Mouse (Mus musculus) kidney, embryonic 14.5 days (tissue): ENCODE data around the gene Ttc33. TPM values are rescaled to one million over a fixed set of nuclear protein-coding genes. Genes with fewer than 3 reads are reported as not detected.
A peak's percentile ranks its signal among the peaks of the same experiment; 100 is the strongest.

Experiments
- ATAC-seq: fragments of 200-750 bp; cut with Nextera tagmentation; 2 replicates; pipeline ENCODE4 v1.8.0; 2017; ENCODE audit warnings: moderate number of reproducible peaks, mild to moderate bottlenecking, moderate TSS enrichment, moderate library complexity; ENCODE audit not compliant: low FRiP score, low TSS enrichment
- H3K27ac ChIP-seq: fragments of 300-500 bp; sonication (generic); 2 replicates; pipeline ENCODE4 v1.5.1; 2014; ENCODE audit warnings: low read depth, mild to moderate bottlenecking, low read length, moderate library complexity, mixed read lengths
- H3K27me3 ChIP-seq: fragments of 300-500 bp; sonication (generic); 2 replicates; pipeline ENCODE4 v1.6.1; 2014; ENCODE audit warnings: mild to moderate bottlenecking, low read length; ENCODE audit not compliant: control insufficient read depth, insufficient read depth
- H3K36me3 ChIP-seq: fragments of 300-500 bp; sonication (generic); 2 replicates; pipeline ENCODE4 v1.6.1; 2014; ENCODE audit warnings: low read length, mixed read lengths; ENCODE audit not compliant: control insufficient read depth, insufficient read depth
- H3K4me1 ChIP-seq: fragments of 300-500 bp; sonication (generic); 2 replicates; pipeline ENCODE4 v1.6.1; 2014; ENCODE audit warnings: low read length, mixed read lengths; ENCODE audit not compliant: control insufficient read depth, insufficient read depth
- H3K4me2 ChIP-seq: fragments of 300-500 bp; sonication (generic); replicated peaks from 2 replicates; pipeline ENCODE4 v1.6.1; 2014; ENCODE audit warnings: low read depth, mild to moderate bottlenecking, low read length
- H3K4me3 ChIP-seq: fragments of 300-500 bp; sonication (generic); 2 replicates; pipeline ENCODE4 v1.5.1; 2014; ENCODE audit warnings: mild to moderate bottlenecking, low read length
- H3K9ac ChIP-seq: fragments of 300-500 bp; sonication (generic); 2 replicates; pipeline ENCODE4 v1.6.1; 2014; ENCODE audit warnings: low read depth, mild to moderate bottlenecking, low read length, moderate library complexity
- H3K9me3 ChIP-seq: fragments of 300-500 bp; sonication (generic); 2 replicates; pipeline ENCODE4 v1.6.1; 2016; ENCODE audit warnings: low read length; ENCODE audit not compliant: control insufficient read depth
- WGBS: fragments of 180-500 bp; shearing (Covaris S2); extraction: QIAGEN DNeasy Blood & Tissue Kit; methylation state at CpG from one replicate; pipeline ENCODE4 v1.1.7; 2014; 5-methylcytosine and 5-hydroxymethylcytosine counted together
- polyA plus RNA-seq: library from polyadenylated mRNA; unstranded; fragments of >200 nt; fragmentation: Nextera tagmentation; extraction: Ambion mirVana; gene quantifications from 2 replicates; pipeline ENCODE4 v1.2.1, GENCODE M21; 2014

Ttc33 gene
- polyA plus RNA-seq, 1 experiment from 2014 or later = 49.8 TPM

DNA sequence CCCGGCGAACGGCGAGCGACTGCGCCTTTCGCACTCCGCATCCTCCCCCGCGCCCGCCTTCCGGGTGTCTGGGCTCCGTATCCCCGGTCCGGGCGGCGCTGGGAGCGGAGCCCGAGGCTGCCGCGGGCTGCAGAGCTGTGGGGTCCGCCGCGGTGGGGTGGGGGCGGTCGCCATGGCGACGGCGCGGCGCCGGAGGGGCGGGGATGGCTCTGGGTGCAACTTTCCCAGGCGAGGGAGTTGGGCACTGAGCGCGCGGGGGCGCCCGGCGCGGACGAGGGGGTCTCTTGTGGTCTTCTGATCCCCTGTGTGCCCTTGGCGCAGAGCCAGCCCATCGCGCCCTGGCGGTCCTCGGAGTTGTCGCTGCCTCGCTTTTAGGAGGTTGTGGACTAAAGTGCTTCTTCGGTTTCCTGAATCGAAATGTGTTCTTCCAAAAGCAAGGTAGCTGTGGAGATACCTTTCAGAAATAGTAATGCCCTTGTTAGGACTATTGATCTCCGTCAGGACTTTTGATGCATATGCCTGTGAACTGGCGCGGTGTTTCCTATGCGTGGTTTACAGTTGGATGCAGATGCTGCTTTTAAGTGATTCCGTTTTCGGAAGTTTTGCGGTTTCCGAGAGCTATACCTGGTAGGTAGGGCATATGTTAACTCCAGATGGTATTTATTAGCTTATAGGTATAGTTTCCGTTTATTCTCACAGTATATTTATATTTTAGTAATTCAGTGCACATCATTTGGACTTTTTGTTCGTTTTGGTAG is 41.1 kb upstream of the Ttc33 start:
- Histone ChIP-seq H3K9me3 (no peaks in the 10 kb centered on the region), H3K27me3 (no peaks in the 10 kb centered on the region), H3K4me1 (peaks cover 22% of the 10 kb centered on the region), H3K4me2 (peak overlapping the region; percentile 75), H3K27ac (peak overlapping the region; percentile 87), H3K4me3 (peak overlapping the region; percentile 91), H3K36me3 (no peaks in the 10 kb centered on the region), H3K9ac (peak overlapping the region; percentile 88)
- 3% methylated on average over 51 of the region's 61 CpGs for WGBS
- ATAC-seq = peak; percentile 93

DNA sequence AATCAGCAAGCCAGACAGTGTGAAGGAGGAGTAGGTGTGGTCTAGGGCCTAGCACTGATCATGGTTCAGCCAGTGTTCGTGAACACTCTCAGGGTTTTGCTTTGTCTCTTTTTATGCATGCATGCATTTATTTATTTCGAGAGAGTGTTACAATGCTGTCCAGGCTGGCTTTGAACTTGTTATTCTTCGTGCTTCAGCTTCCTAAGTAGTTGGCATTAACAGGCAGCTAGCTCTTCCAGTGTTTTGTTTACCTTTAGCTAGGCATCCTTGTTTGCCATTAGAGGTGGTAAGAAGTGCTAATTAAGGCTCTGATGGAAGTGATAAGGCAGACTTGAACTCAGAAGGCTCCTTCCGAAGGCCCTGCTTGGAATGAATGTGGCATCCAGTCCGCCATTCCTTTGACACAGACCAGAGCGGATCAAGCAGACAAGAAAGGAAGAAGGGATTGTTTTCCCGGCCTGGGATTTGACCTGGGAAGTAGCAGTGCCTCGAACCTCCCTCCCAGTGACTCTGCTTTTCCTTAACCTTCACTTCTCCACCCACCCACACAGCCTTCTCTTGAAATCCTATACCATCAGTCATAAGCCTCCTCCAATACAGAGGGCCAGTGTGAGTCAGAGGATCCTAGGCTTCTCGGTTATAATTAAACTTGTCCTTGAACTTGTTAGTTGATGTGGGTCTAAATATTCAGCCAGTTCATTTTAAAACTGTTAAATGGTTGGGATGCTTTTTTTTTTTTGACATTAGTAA is 40.0 kb upstream of the Ttc33 start:
- peak overlapping the region; percentile 91 for H3K4me3 ChIP-seq
- H3K9me3 ChIP-seq = no peaks in the 10 kb centered on the region
- no peaks in the 10 kb centered on the region for H3K36me3 ChIP-seq
- no peak for ATAC-seq
- peaks cover 27% of the 10 kb centered on the region for H3K4me1 ChIP-seq
- H3K4me2 ChIP-seq = peak overlapping the region; percentile 75
- H3K9ac ChIP-seq = no peak overlapping the region
- no peaks in the 10 kb centered on the region for H3K27me3 ChIP-seq
- 30% methylated on average over 9 of the region's 9 CpGs for WGBS
- no peak overlapping the region for H3K27ac ChIP-seq

DNA sequence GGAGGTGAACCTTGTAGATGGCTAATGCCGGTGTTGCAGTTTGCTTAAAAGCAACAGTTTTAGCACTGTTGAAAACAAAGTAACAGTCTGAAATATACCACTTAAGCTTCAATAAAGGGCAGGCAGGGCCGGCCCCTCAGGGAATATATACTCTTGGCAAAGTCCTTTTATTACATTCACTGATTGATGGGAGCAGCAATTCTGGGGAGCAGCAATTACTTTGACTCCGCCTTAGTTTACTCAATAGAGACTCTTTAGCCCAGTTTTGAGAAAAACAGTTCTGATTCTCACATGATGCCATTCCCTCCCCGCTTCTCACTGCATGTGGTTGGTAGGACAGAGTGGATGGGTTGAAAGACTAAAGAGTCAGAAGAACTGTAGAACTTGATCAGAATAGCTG is 36.1 kb upstream of the Ttc33 start:
- no peak for ATAC-seq
- whole genome bisulfite sequencing = 44% methylated on average over 4 of the region's 4 CpGs
- H3K9ac ChIP-seq = no peak overlapping the region
- no peak overlapping the region for H3K27ac ChIP-seq
- H3K4me3 ChIP-seq = no peak overlapping the region
- H3K9me3 ChIP-seq = no peaks in the 10 kb centered on the region
- H3K4me1 ChIP-seq = peaks cover 29% of the 10 kb centered on the region
- H3K4me2 ChIP-seq = no peak overlapping the region
- H3K27me3 ChIP-seq = no peaks in the 10 kb centered on the region
- no peaks in the 10 kb centered on the region for H3K36me3 ChIP-seq

GRCm38 (mm10) chr15:5152171-5152570 is 33.2 kb upstream of the Ttc33 start:
- no peak for ATAC-seq

DNA sequence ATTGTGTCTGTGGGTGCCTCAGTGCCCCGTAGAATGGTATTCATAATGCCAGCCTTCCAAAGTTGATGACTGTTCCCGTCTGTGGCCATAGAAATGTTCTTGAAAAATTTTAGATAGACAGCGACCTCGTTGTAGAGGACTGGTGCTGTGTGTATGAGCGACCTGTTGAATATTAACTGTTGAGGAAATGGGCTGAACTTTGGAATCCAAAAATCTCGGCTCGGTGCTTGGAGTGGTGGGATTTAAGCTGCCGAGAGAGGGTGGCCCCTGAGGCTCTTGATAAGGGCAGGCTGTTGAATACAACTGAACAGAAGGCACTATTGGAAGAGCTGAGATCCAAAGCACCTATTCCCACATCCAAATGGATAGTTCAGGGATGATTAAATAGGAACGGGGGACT is 30.7 kb upstream of the Ttc33 start:
- Histone ChIP-seq H3K4me3 (no peak overlapping the region), H3K9ac (no peak overlapping the region), H3K27me3 (no peaks in the 10 kb centered on the region), H3K4me2 (no peak overlapping the region), H3K4me1 (peaks cover 15% of the 10 kb centered on the region), H3K36me3 (no peaks in the 10 kb centered on the region), H3K27ac (no peak overlapping the region), H3K9me3 (no peaks in the 10 kb centered on the region)
- WGBS = 66% methylated on average over 9 of the region's 9 CpGs
- no peak for ATAC-seq

More at GRCm38 (mm10) chr15:5152171-5152570, 33.2 kb upstream of the Ttc33 start:
- no peaks in the 10 kb centered on the region for H3K9me3 ChIP-seq
- H3K4me3 ChIP-seq = no peak overlapping the region
- no peak overlapping the region for H3K4me2 ChIP-seq
- no peak overlapping the region for H3K9ac ChIP-seq
- no peak overlapping the region for H3K27ac ChIP-seq
- 92% methylated on average over 6 of the region's 6 CpGs for WGBS
- H3K4me1 ChIP-seq = peaks cover 29% of the 10 kb centered on the region
- H3K27me3 ChIP-seq = no peaks in the 10 kb centered on the region
- H3K36me3 ChIP-seq = no peaks in the 10 kb centered on the region

DNA sequence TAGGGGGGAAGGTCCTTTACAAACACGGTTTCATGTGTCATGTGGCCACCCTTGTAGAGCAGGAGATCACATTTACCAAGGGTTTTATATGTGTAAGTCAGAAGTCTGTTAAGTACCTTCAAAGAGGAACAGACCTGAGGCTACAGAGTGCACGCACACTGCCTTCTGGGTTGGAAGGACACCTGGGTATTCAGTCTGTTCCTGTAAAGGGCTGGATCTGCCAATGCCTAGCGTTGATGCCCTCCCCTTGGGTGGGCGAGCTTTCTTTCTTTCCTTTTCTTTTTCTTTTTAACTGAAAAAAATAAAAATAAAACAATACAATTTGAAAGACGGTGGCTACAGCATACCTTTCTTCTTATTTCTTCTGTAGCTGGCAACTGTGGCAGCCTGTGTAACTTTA is 30.2 kb upstream of the Ttc33 start:
- no peak overlapping the region for H3K4me2 ChIP-seq
- H3K4me1 ChIP-seq = peaks cover 15% of the 10 kb centered on the region; the same call in 1 of the 2 replicates
- 65% methylated on average over 5 of the region's 5 CpGs for WGBS
- no peak overlapping the region for H3K4me3 ChIP-seq
- no peaks in the 10 kb centered on the region for H3K27me3 ChIP-seq
- no peak overlapping the region for H3K27ac ChIP-seq
- peak; percentile 37; the same call in 1 of the 2 replicates for ATAC-seq
- H3K9me3 ChIP-seq = no peaks in the 10 kb centered on the region
- H3K36me3 ChIP-seq = no peaks in the 10 kb centered on the region
- H3K9ac ChIP-seq = no peak overlapping the region

GRCm38 (mm10) chr15:5156355-5156754 is 29.0 kb upstream of the Ttc33 start:
- Histone ChIP-seq H3K4me1 (peaks cover 15% of the 10 kb centered on the region; the same call in 1 of the 2 replicates), H3K27me3 (no peaks in the 10 kb centered on the region), H3K9me3 (no peaks in the 10 kb centered on the region), H3K36me3 (peaks cover 4% of the 10 kb centered on the region; the same call in 1 of the 2 replicates), H3K4me2 (no peak overlapping the region), H3K9ac (no peak overlapping the region), H3K4me3 (no peak overlapping the region), H3K27ac (no peak overlapping the region)
- ATAC-seq = no peak
- 87% methylated on average over 4 of the region's 4 CpGs for WGBS

DNA sequence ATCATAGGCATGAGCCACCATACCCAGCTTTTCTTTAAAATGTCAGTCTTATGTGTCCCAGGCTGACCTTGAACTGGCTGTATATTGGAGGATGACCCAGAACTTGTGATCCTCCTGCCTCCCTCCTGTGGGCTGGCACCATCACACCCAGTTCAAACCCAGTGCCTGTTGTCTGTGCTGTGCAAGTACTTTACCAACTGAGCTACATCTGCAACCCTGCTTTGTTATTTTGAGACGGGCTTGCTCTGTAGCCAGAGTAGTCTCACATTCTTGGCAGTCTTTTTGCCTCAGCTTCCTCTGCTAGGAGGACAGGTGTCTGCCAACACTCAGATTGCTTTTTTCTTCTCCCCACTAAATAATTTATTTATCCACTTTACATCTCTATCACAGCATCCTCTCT is 27.9 kb upstream of the Ttc33 start:
- Histone ChIP-seq H3K27ac (no peak overlapping the region), H3K9me3 (no peaks in the 10 kb centered on the region), H3K4me3 (no peak overlapping the region), H3K27me3 (no peaks in the 10 kb centered on the region), H3K4me2 (no peak overlapping the region), H3K9ac (no peak overlapping the region), H3K36me3 (peaks cover 4% of the 10 kb centered on the region; the same call in 1 of the 2 replicates), H3K4me1 (peaks cover 15% of the 10 kb centered on the region; the same call in 1 of the 2 replicates)
- no peak for ATAC-seq
- WGBS = 72% methylated on average over 1 of the region's 1 CpGs

DNA sequence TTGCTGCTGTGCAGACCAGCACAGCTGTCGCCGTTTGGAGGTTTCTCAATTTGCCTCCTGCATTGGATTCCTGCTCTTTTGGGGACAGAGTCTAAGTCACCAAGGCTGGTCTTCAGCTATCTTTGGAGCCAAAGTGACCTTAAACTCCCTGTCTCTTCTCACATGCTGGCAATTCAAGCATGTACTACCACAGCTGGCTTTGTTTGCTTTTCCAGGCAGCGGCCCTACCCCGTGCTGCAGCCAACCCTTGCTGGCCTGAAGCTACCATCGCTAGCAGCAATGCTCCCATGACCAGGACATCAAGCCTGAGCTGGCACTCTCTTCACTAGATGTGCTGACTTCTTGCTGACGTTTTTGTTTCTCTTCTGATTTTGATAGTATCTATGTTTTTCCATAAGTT is 26.5 kb upstream of the Ttc33 start:
- peaks cover 15% of the 10 kb centered on the region; the same call in 1 of the 2 replicates for H3K4me1 ChIP-seq
- no peaks in the 10 kb centered on the region for H3K9me3 ChIP-seq
- peak; percentile 75; the same call in 1 of the 2 replicates for ATAC-seq
- peaks cover 14% of the 10 kb centered on the region; the same call in 1 of the 2 replicates for H3K36me3 ChIP-seq
- no peak overlapping the region for H3K9ac ChIP-seq
- H3K27ac ChIP-seq = no peak overlapping the region
- no peak overlapping the region for H3K4me3 ChIP-seq
- H3K4me2 ChIP-seq = no peak overlapping the region
- WGBS = 61% methylated on average over 6 of the region's 6 CpGs
- no peaks in the 10 kb centered on the region for H3K27me3 ChIP-seq
